Mouse (Mus musculus): ENCODE results near the gene Pik3ca. TPM values are rescaled to one million over a fixed set of nuclear protein-coding genes. Genes with fewer than 3 reads are reported as not detected.

Gene Pik3ca
- polyA plus RNA-seq (2012; rRNA removed; ENCODE audit: low replicate concordance), result 3.4 and 9.5 TPM in 2 replicates

GRCm38 (mm10) chr3:32397461-32398174, at the start of gene Pik3ca:
Gene Pik3ca, plus strand, starts transcription at chr3:32397671.

GRCm38 (mm10) chr3:32365546-32366245, 31.8 kb upstream of the Pik3ca start, which contains the start of gene Zmat3:
Gene Zmat3, minus strand, starts transcription at chr3:32366014.

GRCm38 (mm10) chr3:32492097-32493090, 94.9 kb downstream of the Pik3ca start, which contains the start of gene Kcnmb3:
Gene Kcnmb3, minus strand, starts transcription at chr3:32492231.

GRCm38 (mm10) chr3:32509496-32510374, 112.3 kb downstream of the Pik3ca start, which contains the start of gene Zfp639:
Gene Zfp639, plus strand, starts transcription at chr3:32510259.

Other genes starting within 250 kb of the Pik3ca start
- 9.7 and 10.3 TPM in 2 replicates for gene Zmat3, start 31.7 kb upstream of the Pik3ca start, polyA plus RNA-seq (2012; rRNA removed; ENCODE audit: low replicate concordance)
- 0.10 TPM in 1 of 2 replicates, not detected in the other for gene Kcnmb3, start 94.6 kb downstream of the Pik3ca start, polyA plus RNA-seq (2012; rRNA removed; ENCODE audit: low replicate concordance)
- gene Zfp639, start 112.6 kb downstream of the Pik3ca start, polyA plus RNA-seq (2012; rRNA removed; ENCODE audit: low replicate concordance), result 18.3 and 32.3 TPM in 2 replicates
- gene Mfn1, start 131.8 kb downstream of the Pik3ca start, polyA plus RNA-seq (2012; rRNA removed; ENCODE audit: low replicate concordance), result 5.9 and 19.4 TPM in 2 replicates
- 25.3 and 55.8 TPM in 2 replicates for gene Gnb4, start 218.9 kb downstream of the Pik3ca start, polyA plus RNA-seq (2012; rRNA removed; ENCODE audit: low replicate concordance)

Data from mammary gland, adult 2 months (tissue).